Mouse (Mus musculus): ENCODE results near the gene Rae1. TPM values are rescaled to one million over a fixed set of nuclear protein-coding genes. Genes with fewer than 3 reads are reported as not detected.

Gene Rae1
- polyA plus RNA-seq, 2 experiments: 123 to 130 TPM

GRCm38 (mm10) chr2:173026688-173027131 is 26.8 kb downstream of the Rae1 start:
- Histone ChIP-seq H3K4me2 (replicated peaks; ENCODE audit: low read depth, low read length, severe bottlenecking) (no peak overlapping the region), H3K9ac (ENCODE audit: low read depth, low read length, severe bottlenecking) (no peak overlapping the region), H3K27me3 (ENCODE audit: control insufficient read depth, insufficient read depth, low read length) (no peaks in the 10 kb centered on the region), H3K36me3 (ENCODE audit: control insufficient read depth, insufficient read depth, low read length) (peaks cover 34% of the 10 kb centered on the region), H3K4me1 (ENCODE audit: control insufficient read depth, insufficient read depth, low read length) (peaks cover 21% of the 10 kb centered on the region), H3K4me3 (replicated peaks; ENCODE audit: low read length) (no peak overlapping the region), H3K9me3 (ENCODE audit: control insufficient read depth, low read length) (no peaks in the 10 kb centered on the region), H3K27ac (replicated peaks; ENCODE audit: low read depth, low read length) (no peak overlapping the region)
- no peak for TF ChIP-seq POLR2A (IDR thresholded peaks at IDR 0.05; ENCODE audit: borderline replicate concordance, extremely low read depth, insufficient read depth, insufficient read length)
- peak; percentile 13 for DNase-seq (ENCODE audit: low spot score)
- 64% methylated on average over 3 of the region's 3 CpGs for WGBS
- peak; percentile 13 for ATAC-seq (ENCODE audit: low FRiP score, low read depth)

- Histone ChIP-seq H3K36me3 (ENCODE audit: control insufficient read depth, insufficient read depth, low read length) (peaks cover 37% of the 10 kb centered on the region), H3K9me3 (ENCODE audit: control insufficient read depth, low read length) (no peaks in the 10 kb centered on the region), H3K4me2 (replicated peaks; ENCODE audit: low read depth, low read length, severe bottlenecking) (no peak overlapping the region), H3K4me3 (replicated peaks; ENCODE audit: low read length) (no peak overlapping the region), H3K4me1 (ENCODE audit: control insufficient read depth, insufficient read depth, low read length) (peaks cover 21% of the 10 kb centered on the region), H3K27ac (replicated peaks; ENCODE audit: low read depth, low read length) (no peak overlapping the region), H3K9ac (ENCODE audit: low read depth, low read length, severe bottlenecking) (no peak overlapping the region), H3K27me3 (ENCODE audit: control insufficient read depth, insufficient read depth, low read length) (no peaks in the 10 kb centered on the region)
- DNase-seq (ENCODE audit: low spot score) (no peak), ATAC-seq (ENCODE audit: low FRiP score, low read depth) (no peak)
- 78% methylated on average over 6 of the region's 6 CpGs for WGBS
- no peak for TF ChIP-seq POLR2A (IDR thresholded peaks at IDR 0.05; ENCODE audit: borderline replicate concordance, extremely low read depth, insufficient read depth, insufficient read length)
Measured at GRCm38 (mm10) chr2:173027169-173027823, 27.4 kb downstream of the Rae1 start.

- ATAC-seq (ENCODE audit: low FRiP score, low read depth) (no peak), DNase-seq (ENCODE audit: low spot score) (no peak)
- TF ChIP-seq POLR2A (IDR thresholded peaks at IDR 0.05; ENCODE audit: borderline replicate concordance, extremely low read depth, insufficient read depth, insufficient read length): no peak
- Histone ChIP-seq H3K27ac (replicated peaks; ENCODE audit: low read depth, low read length) (no peak overlapping the region), H3K27me3 (ENCODE audit: control insufficient read depth, insufficient read depth, low read length) (no peaks in the 10 kb centered on the region), H3K9me3 (ENCODE audit: control insufficient read depth, low read length) (no peaks in the 10 kb centered on the region), H3K4me3 (replicated peaks; ENCODE audit: low read length) (no peak overlapping the region), H3K36me3 (ENCODE audit: control insufficient read depth, insufficient read depth, low read length) (peaks cover 44% of the 10 kb centered on the region), H3K4me2 (replicated peaks; ENCODE audit: low read depth, low read length, severe bottlenecking) (no peak overlapping the region), H3K9ac (ENCODE audit: low read depth, low read length, severe bottlenecking) (no peak overlapping the region), H3K4me1 (ENCODE audit: control insufficient read depth, insufficient read depth, low read length) (peaks cover 14% of the 10 kb centered on the region)
- 65% methylated on average over 4 of the region's 4 CpGs for WGBS
Measured at GRCm38 (mm10) chr2:173027824-173028495, 28.0 kb downstream of the Rae1 start.

GRCm38 (mm10) chr2:173028508-173029031 is 28.7 kb downstream of the Rae1 start:
- Histone ChIP-seq H3K27ac (replicated peaks; ENCODE audit: low read depth, low read length) (no peak overlapping the region), H3K36me3 (ENCODE audit: control insufficient read depth, insufficient read depth, low read length) (peaks cover 50% of the 10 kb centered on the region), H3K4me1 (ENCODE audit: control insufficient read depth, insufficient read depth, low read length) (peaks cover 9% of the 10 kb centered on the region), H3K9ac (ENCODE audit: low read depth, low read length, severe bottlenecking) (no peak overlapping the region), H3K4me2 (replicated peaks; ENCODE audit: low read depth, low read length, severe bottlenecking) (no peak overlapping the region), H3K4me3 (replicated peaks; ENCODE audit: low read length) (no peak overlapping the region), H3K27me3 (ENCODE audit: control insufficient read depth, insufficient read depth, low read length) (no peaks in the 10 kb centered on the region), H3K9me3 (ENCODE audit: control insufficient read depth, low read length) (no peaks in the 10 kb centered on the region)
- no peak for DNase-seq (ENCODE audit: low spot score)
- TF ChIP-seq POLR2A (IDR thresholded peaks at IDR 0.05; ENCODE audit: borderline replicate concordance, extremely low read depth, insufficient read depth, insufficient read length): no peak
- ATAC-seq (ENCODE audit: low FRiP score, low read depth): no peak
- WGBS: 79% methylated on average over 3 of the region's 3 CpGs

- 72% methylated on average over 12 of the region's 12 CpGs for WGBS
Measured at GRCm38 (mm10) chr2:173030591-173031338, 30.8 kb downstream of the Rae1 start.

More at GRCm38 (mm10) chr2:173030591-173031338, 30.8 kb downstream of the Rae1 start:
- Histone ChIP-seq H3K4me2 (replicated peaks; ENCODE audit: low read depth, low read length, severe bottlenecking) (no peak overlapping the region), H3K9me3 (ENCODE audit: control insufficient read depth, low read length) (no peaks in the 10 kb centered on the region), H3K27ac (replicated peaks; ENCODE audit: low read depth, low read length) (no peak overlapping the region), H3K27me3 (ENCODE audit: control insufficient read depth, insufficient read depth, low read length) (no peaks in the 10 kb centered on the region), H3K4me3 (replicated peaks; ENCODE audit: low read length) (no peak overlapping the region), H3K9ac (ENCODE audit: low read depth, low read length, severe bottlenecking) (no peak overlapping the region), H3K4me1 (ENCODE audit: control insufficient read depth, insufficient read depth, low read length) (peaks cover 7% of the 10 kb centered on the region), H3K36me3 (ENCODE audit: control insufficient read depth, insufficient read depth, low read length) (peaks cover 67% of the 10 kb centered on the region)
- no peak for TF ChIP-seq POLR2A (IDR thresholded peaks at IDR 0.05; ENCODE audit: borderline replicate concordance, extremely low read depth, insufficient read depth, insufficient read length)
- no peak for DNase-seq (ENCODE audit: low spot score)
- no peak for ATAC-seq (ENCODE audit: low FRiP score, low read depth)

Data from limb, embryonic 14.5 days (tissue).